Mouse (Mus musculus): ENCODE measurements around the gene Cfap97d2. TPM values are rescaled to one million over a fixed set of nuclear protein-coding genes. Genes with fewer than 3 reads are reported as not detected.

The Cfap97d2 gene
- polyA plus RNA-seq, 1 experiment from 2014 or later: 1.7 TPM

DNA sequence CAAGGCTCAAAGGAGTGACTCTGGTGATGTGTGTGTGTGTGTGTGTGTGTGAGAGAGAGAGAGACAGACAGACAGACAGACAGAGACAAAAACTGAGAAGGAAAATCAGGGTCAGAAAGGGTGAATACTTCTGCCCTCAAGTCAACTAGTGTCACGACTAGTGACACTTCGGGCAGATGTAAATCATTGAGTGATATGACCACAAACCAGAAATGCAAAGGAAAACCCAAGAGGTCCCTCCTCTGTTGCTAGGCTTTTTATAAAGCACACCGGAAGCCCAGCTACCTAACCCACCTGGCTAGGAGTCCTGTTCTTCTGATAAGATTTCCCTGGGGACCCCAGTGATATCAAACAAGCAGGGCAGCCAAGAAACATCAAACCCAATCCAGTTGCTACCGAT is 30.6 kb upstream of the Cfap97d2 start:
- Histone ChIP-seq H3K27ac (peak overlapping the region; percentile 91), H3K9ac (peak overlapping the region; percentile 62), H3K36me3 (replicated peaks) (no peaks in the 10 kb centered on the region), H3K9me3 (no peaks in the 10 kb centered on the region), H3K4me1 (peaks cover 39% of the 10 kb centered on the region), H3K4me2 (peak overlapping the region; percentile 78), H3K4me3 (peak overlapping the region; percentile 69), H3K27me3 (replicated peaks) (no peaks in the 10 kb centered on the region)
- WGBS: 74% methylated on average over 4 of the region's 4 CpGs
- ATAC-seq (replicated peaks): no peak

GRCm38 (mm10) chr8:13675524-13675923 is 30.2 kb upstream of the Cfap97d2 start:
- 43% methylated on average over 8 of the region's 8 CpGs for WGBS
- H3K4me2 ChIP-seq: peak overlapping the region; percentile 78
- H3K4me3 ChIP-seq: peak overlapping the region; percentile 69
- peak overlapping the region; percentile 62 for H3K9ac ChIP-seq
- H3K4me1 ChIP-seq: peaks cover 39% of the 10 kb centered on the region
- ATAC-seq (replicated peaks): no peak
- no peaks in the 10 kb centered on the region for H3K27me3 ChIP-seq (replicated peaks)
- H3K27ac ChIP-seq: peak overlapping the region; percentile 91
- H3K9me3 ChIP-seq: no peaks in the 10 kb centered on the region
- no peaks in the 10 kb centered on the region for H3K36me3 ChIP-seq (replicated peaks)

GRCm38 (mm10) chr8:13676302-13676700 is 29.4 kb upstream of the Cfap97d2 start:
- no peaks in the 10 kb centered on the region for H3K9me3 ChIP-seq
- no peaks in the 10 kb centered on the region for H3K36me3 ChIP-seq (replicated peaks)
- peak overlapping the region; percentile 91 for H3K27ac ChIP-seq
- no peak; the same call in 1 of the 2 replicates for ATAC-seq (replicated peaks)
- H3K4me2 ChIP-seq: peak overlapping the region; percentile 78
- H3K27me3 ChIP-seq (replicated peaks): no peaks in the 10 kb centered on the region
- H3K9ac ChIP-seq: peak overlapping the region; percentile 62
- 1% methylated on average over 12 of the region's 12 CpGs for WGBS
- peak overlapping the region; percentile 69 for H3K4me3 ChIP-seq
- peaks cover 39% of the 10 kb centered on the region for H3K4me1 ChIP-seq

DNA sequence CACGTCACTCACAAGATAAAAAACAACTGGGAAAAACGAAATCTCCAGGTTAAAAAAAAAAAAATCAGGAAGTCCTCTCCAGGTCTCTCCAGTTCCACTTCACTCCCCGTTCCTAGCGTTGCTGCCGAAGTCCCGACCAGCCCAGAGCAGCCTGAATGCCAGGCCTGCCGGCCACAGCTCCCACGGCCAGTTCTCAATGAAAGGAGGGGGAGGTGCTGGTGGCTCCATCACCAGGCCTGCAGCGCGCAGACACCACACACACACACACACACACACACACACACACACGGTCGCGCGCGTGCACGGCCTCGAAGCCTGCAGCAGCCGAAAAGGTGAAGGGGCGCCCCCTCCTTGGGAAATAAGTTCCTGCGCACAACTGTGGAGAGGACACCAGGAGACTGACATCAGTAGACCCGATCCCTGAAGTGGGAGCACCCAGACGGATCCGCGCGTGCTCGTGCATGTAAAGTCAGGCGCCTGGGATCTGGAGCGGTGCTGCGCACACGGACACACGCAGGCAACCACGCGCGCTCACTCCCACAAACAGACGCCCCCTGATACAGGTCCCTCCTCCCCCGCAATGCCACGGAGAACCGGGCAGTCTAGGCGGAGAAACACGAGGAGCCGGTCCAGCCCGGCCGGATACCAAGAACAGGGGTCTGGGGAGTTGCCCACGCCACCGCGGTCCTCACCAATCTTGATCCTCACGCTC is 28.8 kb upstream of the Cfap97d2 start:
- peak; percentile 84 for ATAC-seq (replicated peaks)
- peaks cover 39% of the 10 kb centered on the region for H3K4me1 ChIP-seq
- H3K27ac ChIP-seq: peak overlapping the region; percentile 91
- peak overlapping the region; percentile 62 for H3K9ac ChIP-seq
- WGBS: under 1% methylated on average over 47 of the region's 47 CpGs
- peak overlapping the region; percentile 78 for H3K4me2 ChIP-seq
- peak overlapping the region; percentile 69 for H3K4me3 ChIP-seq
- H3K27me3 ChIP-seq (replicated peaks): no peaks in the 10 kb centered on the region
- no peaks in the 10 kb centered on the region for H3K9me3 ChIP-seq
- H3K36me3 ChIP-seq (replicated peaks): no peaks in the 10 kb centered on the region

- H3K4me2 ChIP-seq: peak within 1 kb of the TSS; percentile 78
- under 1% methylated on average over 42 of the region's 42 CpGs for WGBS
- H3K9ac ChIP-seq: peak within 1 kb of the TSS; percentile 62
- H3K27me3 ChIP-seq (replicated peaks): no peaks in the 10 kb centered on the region
- peak within 1 kb of the TSS; percentile 91 for H3K27ac ChIP-seq
- peaks cover 39% of the 10 kb centered on the region for H3K4me1 ChIP-seq
- H3K4me3 ChIP-seq: peak within 1 kb of the TSS; percentile 69
- no peaks in the 10 kb centered on the region for H3K9me3 ChIP-seq
- H3K36me3 ChIP-seq (replicated peaks): no peaks in the 10 kb centered on the region
- peak; percentile 98 for ATAC-seq (replicated peaks)
Observed at GRCm38 (mm10) chr8:13677413-13677883, 28.2 kb upstream of the Cfap97d2 start, which contains the start of gene Rasa3. Gene Rasa3 (minus strand): TSS chr8:13677603.

GRCm38 (mm10) chr8:13678182-13678581 is 27.5 kb upstream of the Cfap97d2 start:
- H3K27ac ChIP-seq: peak overlapping the region; percentile 91; the same call in 1 of the 2 replicates
- H3K9ac ChIP-seq: 0 out of 2 replicates have a peak overlapping the region, but pooled peaks have one; percentile 23
- 48% methylated on average over 8 of the region's 8 CpGs for WGBS

DNA sequence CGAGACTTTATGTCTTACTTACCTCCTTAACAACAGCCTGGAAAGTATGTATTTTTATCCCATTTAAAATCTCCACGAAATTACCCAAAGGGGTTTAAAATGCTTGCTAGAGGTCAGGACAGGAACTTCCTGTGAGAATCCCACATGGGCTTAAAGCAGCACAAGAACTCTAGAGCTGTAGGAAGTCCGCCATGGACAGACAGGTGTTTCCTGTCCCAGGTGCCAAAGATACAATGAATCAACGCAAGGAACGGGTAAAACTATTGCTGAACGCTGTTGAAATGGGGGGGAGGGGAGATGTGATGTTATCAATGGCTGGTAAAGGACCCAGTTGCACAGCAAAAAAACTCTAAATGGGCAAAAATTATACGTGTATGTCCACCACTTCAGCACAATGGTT is 21.6 kb upstream of the Cfap97d2 start:
- no peaks in the 10 kb centered on the region for H3K36me3 ChIP-seq (replicated peaks)
- no peaks in the 10 kb centered on the region for H3K27me3 ChIP-seq (replicated peaks)
- no peaks in the 10 kb centered on the region for H3K9me3 ChIP-seq
- no peak overlapping the region for H3K4me2 ChIP-seq
- no peak overlapping the region for H3K27ac ChIP-seq
- no peak for ATAC-seq (replicated peaks)
- H3K9ac ChIP-seq: no peak overlapping the region
- H3K4me1 ChIP-seq: no peaks in the 10 kb centered on the region
- WGBS: 83% methylated on average over 7 of the region's 7 CpGs
- no peak overlapping the region for H3K4me3 ChIP-seq

More at GRCm38 (mm10) chr8:13678182-13678581, 27.5 kb upstream of the Cfap97d2 start:
- Histone ChIP-seq H3K4me2 (peak overlapping the region; percentile 78), H3K4me1 (peaks cover 36% of the 10 kb centered on the region), H3K36me3 (replicated peaks) (no peaks in the 10 kb centered on the region), H3K4me3 (peak overlapping the region; percentile 69), H3K27me3 (replicated peaks) (no peaks in the 10 kb centered on the region), H3K9me3 (no peaks in the 10 kb centered on the region)
- ATAC-seq (replicated peaks): no peak

DNA sequence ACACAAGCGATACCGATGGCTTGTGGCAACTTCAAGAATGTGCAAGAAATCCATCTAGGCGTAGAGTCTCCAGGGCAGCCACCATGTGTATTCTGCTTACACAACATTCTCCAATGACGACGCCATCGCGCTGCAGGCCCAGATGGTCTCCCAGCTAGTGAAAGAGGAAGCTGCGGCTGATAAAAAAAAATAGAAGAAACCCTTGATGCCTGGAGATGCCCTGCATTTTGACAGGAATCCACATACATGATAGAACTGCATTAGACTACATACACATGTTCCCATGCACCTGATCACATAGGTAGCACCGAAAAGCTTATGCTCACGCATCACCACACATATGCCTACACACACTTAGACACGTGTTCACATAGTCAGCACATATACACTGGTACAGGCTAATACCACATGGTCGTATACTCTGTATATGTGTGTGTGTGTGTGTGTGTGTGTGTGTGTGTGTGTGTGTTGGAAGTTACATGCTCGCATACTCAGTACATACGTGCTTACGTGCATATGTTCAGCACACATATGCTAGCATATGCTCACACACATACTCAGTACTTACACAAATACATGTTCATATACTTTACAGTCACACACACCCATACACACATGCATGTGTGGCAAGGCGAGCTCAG is 19.9 kb upstream of the Cfap97d2 start:
- ATAC-seq (replicated peaks): no peak
- Histone ChIP-seq H3K27me3 (replicated peaks) (no peaks in the 10 kb centered on the region), H3K4me3 (no peak overlapping the region), H3K27ac (no peak overlapping the region), H3K4me1 (no peaks in the 10 kb centered on the region), H3K9ac (no peak overlapping the region), H3K36me3 (replicated peaks) (no peaks in the 10 kb centered on the region), H3K4me2 (no peak overlapping the region), H3K9me3 (no peaks in the 10 kb centered on the region)
- WGBS: 90% methylated on average over 16 of the region's 16 CpGs

DNA sequence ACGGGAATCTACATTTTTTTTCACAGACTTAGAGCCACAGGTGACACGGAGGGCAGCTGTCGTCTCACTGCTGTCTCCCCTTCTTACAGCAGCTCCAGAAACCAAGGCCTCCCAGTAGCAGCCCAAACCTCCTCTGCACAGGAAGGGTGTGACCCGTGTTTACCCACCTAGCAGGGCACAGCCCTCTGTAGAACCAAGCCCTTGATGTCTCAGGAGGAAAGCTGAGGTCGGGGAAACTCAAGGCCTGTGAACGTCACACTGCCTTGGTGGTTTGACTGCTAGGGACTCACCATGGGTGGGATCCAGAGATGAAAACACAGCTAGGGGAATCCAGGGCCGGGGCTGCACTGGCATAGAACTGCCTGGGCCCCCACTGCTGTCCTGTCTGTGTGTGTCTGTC is 19.3 kb upstream of the Cfap97d2 start:
- Histone ChIP-seq H3K36me3 (replicated peaks) (no peaks in the 10 kb centered on the region), H3K9ac (no peak overlapping the region), H3K4me2 (no peak overlapping the region), H3K27me3 (replicated peaks) (no peaks in the 10 kb centered on the region), H3K9me3 (no peaks in the 10 kb centered on the region), H3K4me3 (no peak overlapping the region), H3K27ac (no peak overlapping the region), H3K4me1 (no peaks in the 10 kb centered on the region)
- WGBS: 78% methylated on average over 7 of the region's 7 CpGs
- ATAC-seq (replicated peaks): no peak

GRCm38 (mm10) chr8:13687101-13687717 is 18.5 kb upstream of the Cfap97d2 start:
- no peak overlapping the region for H3K9ac ChIP-seq
- ATAC-seq (replicated peaks): no peak
- no peak overlapping the region for H3K4me2 ChIP-seq
- H3K27ac ChIP-seq: no peak overlapping the region
- no peaks in the 10 kb centered on the region for H3K36me3 ChIP-seq (replicated peaks)
- H3K4me1 ChIP-seq: peaks cover 1% of the 10 kb centered on the region; the same call in 1 of the 2 replicates
- no peaks in the 10 kb centered on the region for H3K27me3 ChIP-seq (replicated peaks)
- 96% methylated on average over 8 of the region's 8 CpGs for WGBS
- no peaks in the 10 kb centered on the region for H3K9me3 ChIP-seq
- no peak overlapping the region for H3K4me3 ChIP-seq

DNA sequence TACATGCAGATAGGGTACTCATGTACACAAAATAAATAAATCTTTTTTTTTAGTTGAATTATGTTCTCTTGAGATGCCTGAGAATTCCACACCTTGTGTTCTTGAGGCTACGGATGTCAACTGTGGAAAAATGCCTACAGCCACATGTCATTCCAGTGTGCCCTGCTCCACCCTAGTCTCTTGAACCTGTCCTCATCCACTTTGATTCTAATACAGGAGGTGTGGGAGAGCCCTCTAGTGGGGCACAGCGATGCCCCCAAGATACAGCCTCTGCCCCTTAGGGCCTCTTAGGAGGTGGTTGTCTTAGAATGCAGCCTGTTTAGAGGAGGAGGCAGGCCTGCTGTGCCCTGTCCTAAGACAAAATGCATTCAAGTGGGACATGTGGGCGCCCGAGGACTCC is 17.7 kb upstream of the Cfap97d2 start:
- Histone ChIP-seq H3K4me3 (no peak overlapping the region), H3K9me3 (no peaks in the 10 kb centered on the region), H3K27ac (no peak overlapping the region), H3K27me3 (replicated peaks) (no peaks in the 10 kb centered on the region), H3K4me2 (no peak overlapping the region), H3K4me1 (peaks cover 5% of the 10 kb centered on the region; the same call in 1 of the 2 replicates), H3K36me3 (replicated peaks) (no peaks in the 10 kb centered on the region), H3K9ac (no peak overlapping the region)
- ATAC-seq (replicated peaks): no peak
- WGBS: 84% methylated on average over 4 of the region's 4 CpGs

DNA sequence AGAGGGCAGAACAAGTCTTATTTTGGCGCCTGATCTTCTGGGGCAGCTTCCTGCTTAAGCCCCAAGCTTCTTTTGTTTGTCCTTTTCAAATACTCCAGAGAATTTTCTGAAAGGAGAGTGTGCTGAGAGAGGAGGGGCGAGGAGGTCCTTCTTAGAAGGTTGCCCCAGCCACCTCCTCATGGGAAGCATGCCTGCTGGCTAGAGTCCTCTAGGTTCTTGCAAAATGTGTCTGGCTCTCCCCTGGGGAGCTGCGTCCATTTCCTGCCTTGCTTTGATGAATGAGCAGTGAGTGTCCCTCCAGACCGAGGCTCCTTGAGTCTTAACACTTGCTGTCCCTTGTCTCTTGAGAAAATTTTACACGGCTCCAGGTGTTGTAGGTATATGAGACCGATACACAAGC is 17.2 kb upstream of the Cfap97d2 start:
- Histone ChIP-seq H3K9ac (no peak overlapping the region), H3K4me2 (no peak overlapping the region), H3K27me3 (replicated peaks) (no peaks in the 10 kb centered on the region), H3K4me1 (peaks cover 5% of the 10 kb centered on the region; the same call in 1 of the 2 replicates), H3K27ac (no peak overlapping the region), H3K4me3 (no peak overlapping the region), H3K9me3 (no peaks in the 10 kb centered on the region), H3K36me3 (replicated peaks) (no peaks in the 10 kb centered on the region)
- ATAC-seq (replicated peaks): no peak
- WGBS: 51% methylated on average over 6 of the region's 6 CpGs
